Mouse (Mus musculus): Measurements from ENCODE around the gene Nfasc. TPM values are rescaled to one million over a fixed set of nuclear protein-coding genes. Genes with fewer than 3 reads are reported as not detected.

Gene Nfasc
- polyA plus RNA-seq, 1 experiment from 2014 or later, result 32.8 TPM

DNA sequence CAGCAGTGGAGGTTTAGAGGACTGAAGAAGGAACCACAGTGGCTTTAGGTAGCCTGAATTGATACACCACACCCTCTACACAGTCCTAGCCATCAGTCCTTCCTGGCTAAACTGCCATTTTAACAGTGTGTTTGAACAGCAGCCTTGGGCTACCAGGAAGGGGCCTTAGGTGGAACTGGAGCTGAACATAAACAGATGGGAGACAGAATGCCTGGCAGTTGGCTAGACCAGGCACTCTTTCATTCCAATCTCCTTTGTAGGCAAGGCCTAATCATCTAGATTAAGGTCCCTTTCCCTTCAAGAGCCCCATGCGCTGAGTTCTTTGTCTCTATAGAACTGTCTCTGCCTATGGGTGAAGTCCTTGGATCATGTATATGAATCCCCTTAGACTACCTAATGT, 170.0 kb downstream of the Nfasc start:
- no peak overlapping the region for H3K27ac ChIP-seq (replicated peaks)
- H3K9ac ChIP-seq (replicated peaks), result no peak overlapping the region
- H3K27me3 ChIP-seq, result no peaks in the 10 kb centered on the region
- no peaks in the 10 kb centered on the region for H3K4me1 ChIP-seq
- no peak overlapping the region for H3K4me2 ChIP-seq (replicated peaks)
- WGBS, result 96% methylated on average over 1 of the region's 1 CpGs
- H3K4me3 ChIP-seq, result no peak overlapping the region
- no peaks in the 10 kb centered on the region for H3K36me3 ChIP-seq
- no peaks in the 10 kb centered on the region for H3K9me3 ChIP-seq
- ATAC-seq (ENCODE audit: low FRiP score, low read depth), result no peak

DNA sequence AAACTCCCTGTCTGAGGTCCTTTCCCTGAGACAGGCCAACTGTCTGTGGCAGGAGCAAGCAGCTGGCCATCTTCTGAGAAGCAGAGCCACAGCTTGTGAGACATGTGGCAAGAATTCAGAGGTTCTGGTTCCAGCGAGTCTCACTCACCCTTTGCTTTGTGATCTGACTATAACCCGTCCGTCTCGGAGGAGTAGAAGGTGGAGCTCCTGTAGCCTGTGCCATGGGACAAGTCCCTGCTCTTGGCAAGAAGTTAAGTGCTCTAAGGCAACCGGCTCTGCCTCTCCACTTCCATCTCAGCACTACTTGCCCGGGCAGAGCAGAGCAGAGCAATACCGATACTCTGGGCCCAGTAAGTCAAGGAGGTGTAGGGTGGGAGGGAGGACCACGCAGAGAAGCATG, 170.7 kb downstream of the Nfasc start:
- Histone ChIP-seq H3K9me3 (no peaks in the 10 kb centered on the region), H3K27ac (replicated peaks) (no peak overlapping the region), H3K9ac (replicated peaks) (no peak overlapping the region), H3K4me1 (no peaks in the 10 kb centered on the region), H3K4me2 (replicated peaks) (no peak overlapping the region), H3K4me3 (no peak overlapping the region), H3K36me3 (no peaks in the 10 kb centered on the region), H3K27me3 (no peaks in the 10 kb centered on the region)
- no peak for ATAC-seq (ENCODE audit: low FRiP score, low read depth)
- 93% methylated on average over 8 of the region's 8 CpGs for WGBS

- 94% methylated on average over 15 of the region's 15 CpGs for WGBS
- peak overlapping the region; percentile 60 for H3K27ac ChIP-seq (replicated peaks)
- no peak overlapping the region for H3K9ac ChIP-seq (replicated peaks)
- no peak for ATAC-seq (ENCODE audit: low FRiP score, low read depth)
- no peak overlapping the region for H3K4me3 ChIP-seq
- no peaks in the 10 kb centered on the region for H3K4me1 ChIP-seq
- H3K9me3 ChIP-seq, result no peaks in the 10 kb centered on the region
- H3K4me2 ChIP-seq (replicated peaks), result no peak overlapping the region
- H3K27me3 ChIP-seq, result no peaks in the 10 kb centered on the region
- H3K36me3 ChIP-seq, result no peaks in the 10 kb centered on the region
These were observed 171.4 kb downstream of the Nfasc start for GRCm38 (mm10) chr1:132570068-132570780.

- Histone ChIP-seq H3K27ac (replicated peaks) (0 out of 2 replicates have a peak overlapping the region, but pooled peaks have one; percentile 30), H3K4me3 (no peak overlapping the region), H3K4me2 (replicated peaks) (no peak overlapping the region), H3K9me3 (no peaks in the 10 kb centered on the region), H3K36me3 (no peaks in the 10 kb centered on the region), H3K4me1 (no peaks in the 10 kb centered on the region), H3K27me3 (no peaks in the 10 kb centered on the region), H3K9ac (replicated peaks) (no peak overlapping the region)
- WGBS, result 74% methylated on average over 9 of the region's 9 CpGs
- no peak for ATAC-seq (ENCODE audit: low FRiP score, low read depth)
These were observed 172.1 kb downstream of the Nfasc start for GRCm38 (mm10) chr1:132569516-132569915.

GRCm38 (mm10) chr1:132567336-132568125, 174.1 kb downstream of the Nfasc start:
- no peak overlapping the region for H3K4me3 ChIP-seq
- H3K4me1 ChIP-seq, result peaks cover 4% of the 10 kb centered on the region
- 0 out of 2 replicates have a peak overlapping the region, but pooled peaks have one; percentile 2 for H3K27ac ChIP-seq (replicated peaks)
- no peaks in the 10 kb centered on the region for H3K27me3 ChIP-seq
- H3K9ac ChIP-seq (replicated peaks), result no peak overlapping the region
- H3K9me3 ChIP-seq, result no peaks in the 10 kb centered on the region
- no peaks in the 10 kb centered on the region for H3K36me3 ChIP-seq
- no peak for ATAC-seq (ENCODE audit: low FRiP score, low read depth)
- H3K4me2 ChIP-seq (replicated peaks), result no peak overlapping the region
- WGBS, result 85% methylated on average over 11 of the region's 11 CpGs

GRCm38 (mm10) chr1:132565766-132566165, 175.8 kb downstream of the Nfasc start:
- 79% methylated on average over 7 of the region's 7 CpGs for WGBS
- Histone ChIP-seq H3K4me2 (replicated peaks) (no peak overlapping the region), H3K36me3 (no peaks in the 10 kb centered on the region), H3K9ac (replicated peaks) (no peak overlapping the region), H3K4me1 (peaks cover 22% of the 10 kb centered on the region), H3K27me3 (no peaks in the 10 kb centered on the region), H3K27ac (replicated peaks) (no peak overlapping the region), H3K9me3 (no peaks in the 10 kb centered on the region), H3K4me3 (no peak overlapping the region)
- no peak for ATAC-seq (ENCODE audit: low FRiP score, low read depth)

GRCm38 (mm10) chr1:132564946-132565345, 176.7 kb downstream of the Nfasc start:
- no peaks in the 10 kb centered on the region for H3K27me3 ChIP-seq
- H3K9ac ChIP-seq (replicated peaks), result no peak overlapping the region
- H3K36me3 ChIP-seq, result no peaks in the 10 kb centered on the region
- no peak overlapping the region for H3K4me2 ChIP-seq (replicated peaks)
- peaks cover 29% of the 10 kb centered on the region for H3K4me1 ChIP-seq
- no peaks in the 10 kb centered on the region for H3K9me3 ChIP-seq
- no peak overlapping the region for H3K27ac ChIP-seq (replicated peaks)
- no peak for ATAC-seq (ENCODE audit: low FRiP score, low read depth)
- H3K4me3 ChIP-seq, result no peak overlapping the region
- 35% methylated on average over 6 of the region's 6 CpGs for WGBS

GRCm38 (mm10) chr1:132562337-132562795, 179.2 kb downstream of the Nfasc start:
- H3K27me3 ChIP-seq, result no peaks in the 10 kb centered on the region
- H3K36me3 ChIP-seq, result no peaks in the 10 kb centered on the region
- no peak overlapping the region for H3K4me3 ChIP-seq
- no peak overlapping the region for H3K9ac ChIP-seq (replicated peaks)
- WGBS, result 13% methylated on average over 10 of the region's 10 CpGs
- H3K9me3 ChIP-seq, result no peaks in the 10 kb centered on the region
- ATAC-seq (ENCODE audit: low FRiP score, low read depth), result peak; percentile 67
- H3K4me1 ChIP-seq, result peaks cover 54% of the 10 kb centered on the region
- H3K4me2 ChIP-seq (replicated peaks), result no peak overlapping the region
- peak overlapping the region; percentile 89 for H3K27ac ChIP-seq (replicated peaks)

DNA sequence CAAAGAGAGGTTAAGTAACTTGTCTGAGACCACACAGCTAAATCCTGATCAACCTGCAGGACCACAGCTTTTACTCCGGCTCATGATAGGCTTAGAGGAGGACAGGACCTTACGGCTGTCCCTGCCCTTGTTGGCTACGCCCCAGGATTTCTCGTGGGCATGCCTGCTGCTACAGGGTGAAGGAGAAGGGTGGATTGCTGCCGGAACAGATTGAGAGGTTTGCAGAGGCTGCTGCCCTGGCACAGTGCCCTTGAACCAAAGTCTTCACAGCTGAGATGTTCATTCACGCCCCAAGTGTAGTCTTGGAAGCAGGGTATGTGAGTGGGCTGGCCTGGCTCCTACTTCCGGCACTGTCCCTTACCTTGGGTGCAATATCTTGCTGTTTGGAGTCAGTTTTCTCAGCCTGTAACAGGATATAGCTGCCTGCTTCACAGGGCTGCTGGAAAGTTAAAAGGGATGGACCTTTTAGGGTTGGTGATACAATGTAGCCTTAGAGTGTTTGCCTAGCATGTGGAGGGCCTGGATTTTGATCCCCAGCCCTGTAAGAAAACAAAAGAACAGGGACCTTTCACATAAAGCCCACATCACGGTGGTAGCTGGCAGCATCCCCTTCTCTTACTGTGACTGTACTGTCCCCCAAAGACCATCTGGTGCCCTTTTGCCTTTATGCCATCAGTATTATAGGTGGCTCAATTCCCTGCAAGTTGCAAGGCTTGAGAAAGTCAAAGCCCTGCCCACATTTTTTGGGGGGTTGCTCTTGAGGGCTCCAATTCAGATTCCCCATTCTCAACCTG, 180.5 kb downstream of the Nfasc start:
- no peak overlapping the region for H3K4me3 ChIP-seq
- no peak overlapping the region for H3K4me2 ChIP-seq (replicated peaks)
- peaks cover 56% of the 10 kb centered on the region for H3K4me1 ChIP-seq
- 76% methylated on average over 8 of the region's 8 CpGs for WGBS
- H3K9me3 ChIP-seq, result no peaks in the 10 kb centered on the region
- no peaks in the 10 kb centered on the region for H3K36me3 ChIP-seq
- peak overlapping the region; percentile 89 for H3K27ac ChIP-seq (replicated peaks)
- H3K27me3 ChIP-seq, result no peaks in the 10 kb centered on the region
- H3K9ac ChIP-seq (replicated peaks), result no peak overlapping the region
- ATAC-seq (ENCODE audit: low FRiP score, low read depth), result no peak

DNA sequence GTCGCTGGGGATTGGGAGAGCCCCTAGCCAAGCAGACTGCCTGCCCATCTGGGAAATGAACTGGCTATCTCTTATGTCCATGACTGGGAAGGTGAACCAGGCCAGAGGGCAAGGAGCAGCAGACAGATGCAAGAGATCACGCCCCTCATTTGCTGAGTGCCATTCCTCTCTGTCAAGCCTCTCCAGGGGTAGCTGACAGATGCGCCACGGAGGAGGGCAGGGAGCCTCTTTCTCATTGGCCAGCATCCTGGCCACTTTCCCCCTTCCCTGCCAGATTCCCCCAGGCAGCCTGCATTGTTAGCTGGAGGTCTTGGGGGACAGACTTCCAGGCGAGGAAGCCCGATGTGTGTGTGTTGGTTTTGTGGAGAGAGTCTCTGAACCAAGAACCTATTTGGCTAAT, 182.6 kb downstream of the Nfasc start:
- 14% methylated on average over 6 of the region's 6 CpGs for WGBS
- ATAC-seq (ENCODE audit: low FRiP score, low read depth), result peak; percentile 41
- Histone ChIP-seq H3K27me3 (no peaks in the 10 kb centered on the region), H3K36me3 (no peaks in the 10 kb centered on the region), H3K27ac (replicated peaks) (peak overlapping the region; percentile 84), H3K9me3 (no peaks in the 10 kb centered on the region), H3K9ac (replicated peaks) (no peak overlapping the region), H3K4me1 (peaks cover 56% of the 10 kb centered on the region), H3K4me3 (no peak overlapping the region), H3K4me2 (replicated peaks) (no peak overlapping the region)

DNA sequence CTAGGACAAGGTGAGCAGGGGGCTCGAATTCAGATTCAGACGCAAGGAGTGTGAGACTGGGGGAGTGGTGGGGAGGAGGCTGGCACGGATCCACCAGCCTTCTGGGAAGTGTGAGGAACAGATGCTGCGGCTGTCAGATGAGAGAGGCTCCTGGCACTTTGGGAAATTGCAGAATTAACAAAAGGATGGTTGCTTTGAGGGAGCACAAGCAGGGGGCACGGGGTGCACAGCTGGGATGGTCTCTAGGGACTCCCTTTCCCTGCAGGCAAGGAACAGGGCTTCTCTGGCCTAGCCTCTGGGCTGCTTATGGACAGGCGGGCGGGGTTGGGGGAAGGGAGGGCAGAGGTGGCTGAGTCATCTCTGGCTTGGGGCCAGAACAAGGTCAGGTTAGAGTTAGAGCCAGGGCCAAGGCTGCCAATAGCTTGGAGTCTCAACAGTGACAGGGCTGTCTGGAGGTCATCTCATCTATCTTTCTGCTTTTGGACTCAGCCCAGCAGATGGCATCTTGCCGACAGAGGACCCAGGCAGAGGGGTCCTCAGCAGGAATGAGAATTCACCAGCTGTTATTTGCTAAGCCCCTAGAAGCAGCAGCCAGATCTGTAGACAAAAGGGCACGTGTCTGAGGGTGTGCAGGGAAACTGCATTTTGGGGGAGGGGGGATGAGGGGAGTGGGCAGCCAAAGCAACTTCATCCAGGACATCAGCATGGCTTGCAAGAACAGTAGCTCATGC, 183.5 kb downstream of the Nfasc start:
- H3K27me3 ChIP-seq, result no peaks in the 10 kb centered on the region
- H3K9ac ChIP-seq (replicated peaks), result no peak overlapping the region; the same call in 1 of the 2 replicates
- no peaks in the 10 kb centered on the region for H3K36me3 ChIP-seq
- H3K4me3 ChIP-seq, result no peak overlapping the region
- no peak overlapping the region for H3K4me2 ChIP-seq (replicated peaks)
- peaks cover 56% of the 10 kb centered on the region for H3K4me1 ChIP-seq
- peak; percentile 57 for ATAC-seq (ENCODE audit: low FRiP score, low read depth)
- no peaks in the 10 kb centered on the region for H3K9me3 ChIP-seq
- H3K27ac ChIP-seq (replicated peaks), result peak overlapping the region; percentile 84
- WGBS, result 27% methylated on average over 9 of the region's 9 CpGs
